Mouse (Mus musculus) midbrain, embryonic 16.5 days (tissue): Measurements from ENCODE around the gene Hba-a2. TPM values are rescaled to one million over a fixed set of nuclear protein-coding genes. Genes with fewer than 3 reads are reported as not detected.

Source experiments
- ATAC-seq: fragments of 200-750 bp; cut with Nextera tagmentation; 2 replicates; pipeline ENCODE4 v1.8.0; 2017; ENCODE audit warnings: moderate TSS enrichment
- H3K27ac ChIP-seq: fragments of 300-500 bp; sonication (generic); 2 replicates; pipeline ENCODE4 v1.5.1; 2014; ENCODE audit warnings: mild to moderate bottlenecking, low read length, mixed read lengths
- H3K27me3 ChIP-seq: fragments of 300-500 bp; sonication (generic); 2 replicates; pipeline ENCODE4 v1.6.1; 2014; ENCODE audit warnings: low read depth, low read length, mixed read lengths; ENCODE audit not compliant: control insufficient read depth, insufficient read depth
- H3K36me3 ChIP-seq: fragments of 300-500 bp; sonication (generic); 2 replicates; pipeline ENCODE4 v1.6.1; 2014; ENCODE audit warnings: mild to moderate bottlenecking, low read length, moderate library complexity, mixed read lengths; ENCODE audit not compliant: control insufficient read depth, insufficient read depth
- H3K4me1 ChIP-seq: fragments of 300-500 bp; sonication (generic); 2 replicates; pipeline ENCODE4 v1.6.1; 2014; ENCODE audit warnings: mild to moderate bottlenecking, low read length, mixed read lengths; ENCODE audit not compliant: control insufficient read depth, insufficient read depth
- H3K4me2 ChIP-seq: fragments of 300-500 bp; sonication (generic); 2 replicates; pipeline ENCODE4 v1.6.1; 2014; ENCODE audit warnings: mild to moderate bottlenecking, low read length, mixed read lengths
- H3K4me3 ChIP-seq: fragments of 300-500 bp; sonication (generic); 2 replicates; pipeline ENCODE4 v1.5.1; 2014; ENCODE audit warnings: low read depth, mild to moderate bottlenecking, low read length, moderate library complexity, mixed read lengths
- H3K9ac ChIP-seq: fragments of 300-500 bp; sonication (generic); 2 replicates; pipeline ENCODE4 v1.6.1; 2014; ENCODE audit warnings: low read depth, low read length, mixed read lengths
- H3K9me3 ChIP-seq: fragments of 300-500 bp; sonication (generic); replicated peaks from 2 replicates; pipeline ENCODE4 v1.6.1; 2014; ENCODE audit warnings: mild to moderate bottlenecking, low read length, mixed read lengths; ENCODE audit not compliant: control insufficient read depth, poor library complexity, severe bottlenecking
- WGBS: fragments of 180-500 bp; shearing (Covaris S2); extraction: QIAGEN DNeasy Blood & Tissue Kit; methylation state at CpG from one replicate; pipeline ENCODE4 v1.1.7; 2014; 5-methylcytosine and 5-hydroxymethylcytosine counted together
- polyA plus RNA-seq: library from polyadenylated mRNA; unstranded; fragments of >200 nt; fragmentation: Nextera tagmentation; extraction: Ambion mirVana; gene quantifications from 2 replicates; pipeline ENCODE4 v1.2.1, GENCODE M21; 2015

Hba-a2 gene
- polyA plus RNA-seq, 1 experiment from 2014 or later, result 5,737 TPM

DNA sequence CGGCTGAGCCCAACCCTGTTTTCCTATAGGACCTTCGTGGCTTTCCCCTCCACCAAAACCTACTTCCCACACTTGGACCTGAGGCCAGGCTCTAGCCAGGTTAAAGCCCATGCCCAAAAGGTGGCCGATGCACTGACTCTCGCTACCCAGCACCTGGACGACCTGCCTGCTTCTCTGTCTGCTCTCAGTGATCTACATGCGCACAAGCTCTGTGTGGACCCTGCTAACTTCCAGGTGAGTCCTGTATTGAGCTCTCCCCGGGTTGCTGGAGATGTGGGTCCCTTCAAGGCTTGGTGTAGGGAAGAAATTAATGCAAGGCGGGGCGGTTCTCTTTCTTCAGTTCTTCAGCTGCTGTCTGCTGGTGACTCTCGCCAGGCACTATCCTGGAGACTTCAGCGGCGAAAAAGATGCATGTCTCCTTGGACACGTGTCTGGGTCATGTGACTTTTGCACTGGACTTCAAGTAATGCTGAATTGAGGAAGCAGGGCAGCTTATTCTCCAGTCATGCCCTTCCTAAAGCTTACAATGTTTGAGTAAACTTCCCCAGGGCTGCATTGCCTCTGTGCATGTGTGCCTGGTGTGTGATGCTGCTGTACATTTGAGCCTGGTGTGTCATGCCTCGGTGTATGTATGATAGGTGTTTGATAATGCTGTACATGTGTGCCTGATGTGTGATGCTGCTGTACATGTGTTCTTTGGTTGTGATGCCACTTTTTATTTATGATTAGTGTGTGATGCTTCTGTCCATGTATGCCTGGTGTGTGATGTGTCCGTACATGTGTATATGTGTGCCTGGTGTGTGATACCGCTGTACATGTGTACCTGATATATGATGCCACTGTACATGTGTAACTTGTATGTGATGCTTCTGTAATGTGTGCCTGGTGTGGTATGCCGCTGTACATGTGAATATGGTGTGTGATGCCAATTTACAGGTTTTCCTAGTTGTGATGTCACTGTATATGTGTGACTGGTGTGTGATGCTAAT, 4.3 kb downstream of the Hba-a2 start:
- ATAC-seq, result peak; percentile 61
- Histone ChIP-seq H3K27me3 (no peaks in the 10 kb centered on the region), H3K4me1 (peaks cover 6% of the 10 kb centered on the region), H3K36me3 (no peaks in the 10 kb centered on the region), H3K9ac (peak overlapping the region; percentile 44; the same call in 1 of the 2 replicates), H3K9me3 (no peaks in the 10 kb centered on the region), H3K4me3 (peak overlapping the region; percentile 30), H3K27ac (no peak overlapping the region), H3K4me2 (peak overlapping the region; percentile 54)
- 59% methylated on average over 14 of the region's 17 CpGs for WGBS

- H3K4me1 ChIP-seq, result peaks cover 6% of the 10 kb centered on the region
- no peak for ATAC-seq
- H3K36me3 ChIP-seq, result no peaks in the 10 kb centered on the region
- H3K27ac ChIP-seq, result no peak overlapping the region
- H3K27me3 ChIP-seq, result no peaks in the 10 kb centered on the region
- no peak overlapping the region for H3K4me3 ChIP-seq
- H3K4me2 ChIP-seq, result no peak overlapping the region
- H3K9ac ChIP-seq, result no peak overlapping the region
- 72% methylated on average over 1 of the region's 1 CpGs for WGBS
- H3K9me3 ChIP-seq, result no peaks in the 10 kb centered on the region
These were observed 5.2 kb downstream of the Hba-a2 start for GRCm38 (mm10) chr11:32301506-32301905.

GRCm38 (mm10) chr11:32302824-32303419, 6.6 kb downstream of the Hba-a2 start:
- Histone ChIP-seq H3K9me3 (no peaks in the 10 kb centered on the region), H3K36me3 (no peaks in the 10 kb centered on the region), H3K4me1 (peaks cover 6% of the 10 kb centered on the region), H3K9ac (no peak overlapping the region), H3K4me3 (no peak overlapping the region), H3K27ac (no peak overlapping the region; the same call in 1 of the 2 replicates), H3K27me3 (no peaks in the 10 kb centered on the region), H3K4me2 (no peak overlapping the region)
- peak; percentile 80; the same call in 1 of the 2 replicates for ATAC-seq
- WGBS, result 54% methylated on average over 2 of the region's 2 CpGs

DNA sequence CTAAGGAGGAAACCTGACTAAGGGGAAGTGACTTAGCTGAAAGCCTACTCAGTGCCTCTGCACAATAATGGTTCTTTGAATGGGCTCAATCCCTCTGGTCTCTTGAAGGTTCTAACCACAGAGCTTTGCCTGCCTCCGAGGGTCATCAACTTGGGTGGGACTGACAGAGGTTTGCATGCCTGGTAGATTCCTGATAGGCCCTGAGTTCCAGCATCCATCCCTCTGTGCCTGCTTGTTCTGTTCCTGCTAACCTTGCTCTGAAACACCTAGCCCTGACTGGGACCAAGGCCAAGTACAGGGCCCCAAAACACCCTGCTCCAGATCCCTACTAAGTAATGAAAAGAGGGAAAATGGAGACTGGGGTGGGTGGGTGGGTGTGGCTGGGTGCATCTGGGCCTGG, 7.2 kb downstream of the Hba-a2 start:
- H3K27me3 ChIP-seq, result no peaks in the 10 kb centered on the region
- H3K9me3 ChIP-seq, result no peaks in the 10 kb centered on the region
- no peak overlapping the region; the same call in 1 of the 2 replicates for H3K27ac ChIP-seq
- ATAC-seq, result no peak
- 77% methylated on average over 1 of the region's 1 CpGs for WGBS
- H3K9ac ChIP-seq, result no peak overlapping the region
- H3K36me3 ChIP-seq, result no peaks in the 10 kb centered on the region
- no peak overlapping the region for H3K4me2 ChIP-seq
- H3K4me3 ChIP-seq, result no peak overlapping the region
- H3K4me1 ChIP-seq, result peaks cover 6% of the 10 kb centered on the region

DNA sequence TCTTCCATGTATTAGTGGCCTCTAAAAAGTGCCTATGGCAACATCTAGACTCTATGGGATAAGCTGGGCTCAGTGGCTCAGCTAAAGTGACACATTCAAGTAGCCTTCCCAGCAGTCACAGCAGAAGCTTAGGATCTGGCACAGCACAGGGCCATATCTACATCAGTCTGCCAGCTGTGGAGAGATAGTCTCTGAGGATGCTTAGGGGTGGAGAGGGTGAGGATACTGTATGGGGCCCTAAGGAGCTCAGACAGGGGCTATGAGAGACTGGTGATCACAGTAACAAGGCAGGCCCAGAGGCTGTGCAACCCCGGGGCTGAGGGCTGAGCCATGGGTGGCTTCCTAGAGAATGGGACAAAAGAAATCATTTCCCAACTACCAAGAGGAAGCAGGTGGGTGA, 10.7 kb downstream of the Hba-a2 start:
- H3K9ac ChIP-seq, result no peak overlapping the region
- H3K36me3 ChIP-seq, result no peaks in the 10 kb centered on the region
- no peak overlapping the region for H3K4me2 ChIP-seq
- H3K4me3 ChIP-seq, result no peak overlapping the region
- no peaks in the 10 kb centered on the region for H3K9me3 ChIP-seq
- no peak for ATAC-seq
- no peak overlapping the region for H3K27ac ChIP-seq
- WGBS, result 75% methylated on average over 1 of the region's 1 CpGs
- H3K4me1 ChIP-seq, result peaks cover 6% of the 10 kb centered on the region
- no peaks in the 10 kb centered on the region for H3K27me3 ChIP-seq

DNA sequence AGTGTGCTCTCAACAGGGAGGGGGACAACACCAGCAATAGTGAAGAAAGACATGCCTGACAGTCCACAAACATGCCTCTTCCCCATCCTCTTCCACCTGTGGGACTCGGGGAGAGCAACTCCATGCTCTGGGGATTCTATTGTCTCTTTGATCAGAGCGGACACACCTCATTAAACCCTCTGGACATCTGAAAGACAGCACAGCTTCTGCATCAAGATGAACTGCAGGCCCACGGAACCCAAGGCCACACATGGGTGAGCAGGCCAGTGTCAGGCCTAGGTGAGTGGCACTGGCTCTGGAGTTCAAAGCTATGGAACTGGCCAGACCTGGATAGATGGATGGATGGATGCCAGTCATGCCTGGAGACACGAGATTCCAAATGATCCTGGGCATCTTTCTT, 13.2 kb downstream of the Hba-a2 start:
- no peak overlapping the region for H3K27ac ChIP-seq
- H3K4me2 ChIP-seq, result no peak overlapping the region
- no peak overlapping the region for H3K4me3 ChIP-seq
- H3K9me3 ChIP-seq, result no peaks in the 10 kb centered on the region
- no peak overlapping the region for H3K9ac ChIP-seq
- no peak for ATAC-seq
- H3K4me1 ChIP-seq, result no peaks in the 10 kb centered on the region
- no peaks in the 10 kb centered on the region for H3K36me3 ChIP-seq
- WGBS, result 35% methylated on average over 4 of the region's 4 CpGs
- H3K27me3 ChIP-seq, result no peaks in the 10 kb centered on the region

DNA sequence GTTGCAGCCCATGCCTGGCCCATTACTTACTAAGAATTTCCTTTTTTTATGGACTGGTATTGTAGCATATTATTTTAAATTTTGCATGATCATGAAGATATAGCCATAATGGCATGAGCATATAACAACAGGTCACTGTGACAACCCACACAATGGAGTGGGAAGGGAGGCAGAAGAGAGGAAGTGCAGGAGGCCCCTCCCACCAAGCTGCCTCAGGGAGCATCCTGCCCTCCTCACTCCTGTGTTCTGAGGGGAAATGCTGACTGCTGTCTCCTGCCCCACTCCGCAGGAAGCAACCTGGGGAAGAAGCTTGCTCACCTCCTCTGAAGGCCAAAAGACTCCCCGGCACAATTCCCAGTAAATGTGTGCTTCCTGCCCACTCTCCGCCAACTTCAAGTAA, 13.6 kb downstream of the Hba-a2 start:
- ATAC-seq, result no peak
- Histone ChIP-seq H3K36me3 (no peaks in the 10 kb centered on the region), H3K4me2 (no peak overlapping the region), H3K4me3 (no peak overlapping the region), H3K27ac (no peak overlapping the region), H3K27me3 (no peaks in the 10 kb centered on the region), H3K4me1 (no peaks in the 10 kb centered on the region), H3K9ac (no peak overlapping the region), H3K9me3 (no peaks in the 10 kb centered on the region)
- 75% methylated on average over 3 of the region's 3 CpGs for WGBS

DNA sequence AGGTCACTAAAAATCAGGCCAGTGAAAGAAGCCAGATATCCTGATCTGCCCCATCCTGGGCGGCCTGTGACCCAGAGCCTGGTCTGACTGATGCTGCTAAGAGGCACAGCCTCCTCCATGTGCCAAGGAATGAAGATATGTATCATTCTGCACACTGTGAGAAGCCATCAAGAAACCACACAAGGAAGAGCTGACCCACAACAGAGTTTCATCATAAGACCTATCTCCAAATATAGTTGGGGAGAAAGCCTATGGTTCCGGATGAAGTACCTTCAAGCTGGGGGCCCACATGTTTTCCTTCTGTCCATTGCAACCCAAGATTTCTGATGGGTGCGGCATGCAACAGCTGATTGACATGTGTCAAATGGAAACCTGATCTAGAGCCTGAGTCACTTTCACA, 19.7 kb downstream of the Hba-a2 start:
- Histone ChIP-seq H3K4me1 (no peaks in the 10 kb centered on the region), H3K4me2 (no peak overlapping the region), H3K27me3 (no peaks in the 10 kb centered on the region), H3K9me3 (no peaks in the 10 kb centered on the region), H3K36me3 (no peaks in the 10 kb centered on the region), H3K9ac (no peak overlapping the region), H3K4me3 (no peak overlapping the region), H3K27ac (no peak overlapping the region)
- 84% methylated on average over 3 of the region's 3 CpGs for whole genome bisulfite sequencing
- ATAC-seq, result no peak
